Mouse (Mus musculus) liver, embryonic 14.5 days (tissue): ENCODE data around the gene Mtif2. TPM values are rescaled to one million over a fixed set of nuclear protein-coding genes. Genes with fewer than 3 reads are reported as not detected.

Experiments
- ATAC-seq: fragments of 200-750 bp; cut with Nextera tagmentation; 2 replicates; pipeline ENCODE4 v1.8.0; 2017; ENCODE audit warnings: moderate number of reproducible peaks, mild to moderate bottlenecking, moderate library complexity; ENCODE audit not compliant: insufficient read depth
- DNase-seq, 3 experiments: peaks; one replicate each; pipeline ENCODE4 v3.0.0-alpha.2; 2012 to 2013; ENCODE audit warnings: low read depth in 3 of 3, low spot score in 3 of 3
- H3K27ac ChIP-seq: fragments of 300-500 bp; sonication (generic); 2 replicates; pipeline ENCODE4 v1.5.1; 2014; ENCODE audit warnings: moderate library complexity, mild to moderate bottlenecking, control low read depth, inconsistent platforms
- H3K27me3 ChIP-seq: fragments of 300-500 bp; sonication (generic); 2 replicates; pipeline ENCODE4 v1.6.1; 2014; ENCODE audit warnings: mild to moderate bottlenecking, low read length, moderate library complexity; ENCODE audit not compliant: control insufficient read depth, insufficient read depth
- H3K36me3 ChIP-seq: fragments of 300-500 bp; sonication (generic); replicated peaks from 2 replicates; pipeline ENCODE4 v1.6.1; 2014; ENCODE audit warnings: low read depth; ENCODE audit not compliant: control insufficient read depth, insufficient read depth
- H3K4me1 ChIP-seq, 2 experiments: fragments of 200-500 bp in 1 of 2; fragments of 300-500 bp in 1 of 2; sonication (generic) in 1 of 2; replicated peaks; 2 replicates each; pipeline ENCODE4 v1.6.1; 2012 to 2014; ENCODE audit warnings: antibody characterized with exemption in 1 of 2, inconsistent platforms in 1 of 2, low read length in 1 of 2; ENCODE audit not compliant: control insufficient read depth in 2 of 2, insufficient read depth in 2 of 2
- H3K4me2 ChIP-seq: fragments of 300-500 bp; sonication (generic); 2 replicates; pipeline ENCODE4 v1.6.1; 2014; ENCODE audit warnings: low read depth, mild to moderate bottlenecking, control low read depth, moderate library complexity
- H3K4me3 ChIP-seq, 2 experiments: fragments of 200-500 bp in 1 of 2; fragments of 300-500 bp in 1 of 2; sonication (generic) in 1 of 2; 2 replicates each; pipeline ENCODE4 v1.5.1; 2012 to 2014; ENCODE audit warnings: low read depth in 2 of 2, low read length in 2 of 2, mild to moderate bottlenecking in 2 of 2, control low read depth in 1 of 2, inconsistent platforms in 1 of 2, moderate library complexity in 1 of 2; ENCODE audit not compliant: insufficient read depth in 1 of 2
- H3K9ac ChIP-seq: fragments of 300-500 bp; sonication (generic); replicated peaks from 2 replicates; pipeline ENCODE4 v1.6.1; 2014; ENCODE audit warnings: mild to moderate bottlenecking, control low read depth, moderate library complexity
- H3K9me3 ChIP-seq: fragments of 300-500 bp; sonication (generic); 2 replicates; pipeline ENCODE4 v1.6.1; 2016; ENCODE audit warnings: low read length, mixed read lengths; ENCODE audit not compliant: control insufficient read depth
- CTCF ChIP-seq: IDR thresholded peaks from 2 replicates; pipeline ENCODE4 v1.5.1; 2016; ENCODE audit warnings: antibody characterized with exemption, low read depth, control low read depth
- EP300 ChIP-seq: IDR thresholded peaks from 2 replicates; pipeline ENCODE4 v1.6.1; 2016; ENCODE audit warnings: antibody characterized with exemption, low read depth
- WGBS: fragments of 180-500 bp; shearing (Covaris S2); extraction: QIAGEN DNeasy Blood & Tissue Kit; methylation state at CpG from one replicate; pipeline ENCODE4 v1.1.7; 2014; ENCODE audit not compliant: insufficient replicate concordance; 5-methylcytosine and 5-hydroxymethylcytosine counted together
- polyA plus RNA-seq, 2 experiments: library from polyadenylated mRNA; depleted of rRNA in 1 of 2; stranded (reverse) in 1 of 2; unstranded in 1 of 2; fragments of >200 nt; fragmentation: Nextera tagmentation in 1 of 2; extraction: Ambion mirVana in 1 of 2; gene quantifications; 2 replicates each; pipeline versions ENCODE4 v1.2.1 to v1.2.3; 2012 to 2014

The Mtif2 gene
- polyA plus RNA-seq, 2 experiments = 12.6 to 15.3 TPM

DNA sequence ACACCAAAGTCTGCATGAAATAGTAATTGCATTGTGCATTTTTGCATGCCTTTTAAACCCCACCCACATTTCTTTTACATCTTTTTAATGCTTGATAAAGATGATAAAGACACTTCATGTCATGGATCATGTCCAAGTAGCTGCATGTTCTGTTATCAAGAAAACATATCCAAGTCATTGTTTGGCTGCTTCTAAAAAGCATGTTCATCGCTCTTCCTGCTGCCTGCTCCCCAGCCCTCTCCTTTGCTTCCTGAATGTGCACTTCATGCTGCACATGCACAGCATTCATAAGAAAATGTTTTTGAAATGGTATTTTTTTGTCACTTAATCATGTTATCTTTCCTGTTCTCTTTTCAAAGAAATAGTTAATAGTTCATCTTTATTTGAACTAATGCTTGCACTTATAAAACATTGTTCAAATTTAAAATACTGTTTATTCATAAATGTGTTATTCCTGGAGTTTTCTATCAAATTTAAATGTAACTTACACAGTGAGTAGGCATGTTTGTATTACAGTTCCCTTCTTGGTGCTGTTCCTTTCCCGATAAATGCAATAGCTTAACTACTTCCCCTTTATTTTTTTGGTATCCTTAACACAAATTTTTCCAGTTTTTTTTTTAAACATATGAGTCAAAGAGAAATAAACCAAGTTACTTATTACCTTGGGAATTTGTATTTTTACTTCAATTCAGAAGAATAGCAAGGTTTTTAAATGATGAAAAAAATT is 21.1 kb upstream of the Mtif2 start:
- H3K9me3 ChIP-seq = no peaks in the 10 kb centered on the region
- DNase-seq = no peak
- H3K9ac ChIP-seq = no peak overlapping the region
- H3K27ac ChIP-seq = peak overlapping the region; percentile 29
- H3K4me3 ChIP-seq = no peak overlapping the region
- peaks cover 13 to 18% of the 10 kb centered on the region in 2 experiments for H3K4me1 ChIP-seq
- H3K4me2 ChIP-seq = peak overlapping the region; percentile 35; the same call in 1 of the 2 replicates
- peak; percentile 63; the same call in 1 of the 2 replicates for ATAC-seq
- H3K27me3 ChIP-seq = no peaks in the 10 kb centered on the region
- H3K36me3 ChIP-seq = no peaks in the 10 kb centered on the region
- no peak for TF ChIP-seq CTCF
- no peak for TF ChIP-seq EP300
- WGBS = 25% methylated on average over 2 of the region's 2 CpGs

DNA sequence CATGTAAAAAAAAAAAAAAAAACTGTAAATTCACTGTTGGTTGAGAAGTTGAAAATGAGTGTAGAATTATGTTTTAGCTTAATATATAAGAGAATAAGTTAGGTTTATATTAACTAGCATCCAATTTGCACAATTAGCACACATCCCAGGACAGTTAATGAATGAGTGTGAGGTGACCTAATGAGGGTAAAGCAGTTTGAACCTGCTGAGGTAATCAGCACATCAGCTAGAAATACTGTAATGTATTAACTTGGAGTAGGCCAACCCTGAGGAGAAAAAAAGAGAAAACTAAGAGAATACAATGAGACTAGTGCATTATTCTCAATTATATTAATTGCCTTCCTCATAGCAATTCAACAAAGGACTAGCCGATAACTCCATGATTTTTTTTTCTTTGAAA is 16.8 kb upstream of the Mtif2 start:
- H3K4me2 ChIP-seq = no peak overlapping the region
- H3K9ac ChIP-seq = no peak overlapping the region
- no peaks in the 10 kb centered on the region for H3K27me3 ChIP-seq
- H3K9me3 ChIP-seq = no peaks in the 10 kb centered on the region
- 90% methylated on average over 1 of the region's 1 CpGs for WGBS
- DNase-seq = no peak
- H3K4me3 ChIP-seq = no peak overlapping the region
- H3K27ac ChIP-seq = no peak overlapping the region
- TF ChIP-seq CTCF (no peak), EP300 (no peak)
- no peak for ATAC-seq
- H3K4me1 ChIP-seq = peaks cover 10 to 13% of the 10 kb centered on the region in 2 experiments
- peaks cover 2% of the 10 kb centered on the region for H3K36me3 ChIP-seq

DNA sequence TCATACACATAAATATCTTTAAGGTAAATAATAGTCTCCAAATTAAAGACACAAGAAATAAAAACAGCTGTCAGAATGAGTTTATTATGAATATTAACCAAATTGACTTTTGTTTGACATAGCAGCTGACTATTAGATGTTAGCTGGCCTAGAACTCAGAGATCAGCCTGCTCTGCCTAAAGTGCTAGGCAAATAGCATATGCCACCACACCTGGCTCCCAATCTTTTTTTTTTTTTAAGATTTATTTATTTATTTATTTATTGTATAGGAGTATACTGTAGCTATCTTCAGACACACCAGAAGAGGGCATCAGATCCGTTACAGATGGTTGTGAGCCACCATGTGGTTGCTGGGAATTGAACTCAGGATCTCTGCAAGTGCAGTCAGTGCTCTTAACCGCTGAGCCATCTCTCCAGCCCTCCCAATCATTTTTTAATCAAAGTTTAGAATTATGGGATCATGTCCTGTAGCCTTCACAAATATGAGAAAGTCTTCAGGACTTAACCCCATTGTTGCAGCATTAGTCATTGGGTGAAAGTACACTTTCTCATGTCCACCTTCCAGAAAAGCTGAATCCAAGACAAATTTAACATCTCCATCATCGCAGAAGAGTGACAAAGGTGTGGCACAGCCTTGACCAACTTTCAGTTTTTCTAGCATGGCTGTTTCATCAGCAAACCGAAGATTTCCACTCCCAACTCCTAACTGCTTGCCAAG is 13.2 kb upstream of the Mtif2 start:
- WGBS = 78% methylated on average over 4 of the region's 4 CpGs
- no peak for ATAC-seq
- H3K27me3 ChIP-seq = no peaks in the 10 kb centered on the region
- no peak overlapping the region for H3K9ac ChIP-seq
- no peak for TF ChIP-seq CTCF
- H3K9me3 ChIP-seq = no peaks in the 10 kb centered on the region
- peaks cover 4 to 8% of the 10 kb centered on the region in 2 experiments for H3K4me1 ChIP-seq
- no peak overlapping the region for H3K4me3 ChIP-seq
- no peak overlapping the region for H3K27ac ChIP-seq
- DNase-seq = no peak
- H3K4me2 ChIP-seq = no peak overlapping the region; the same call in 1 of the 2 replicates
- H3K36me3 ChIP-seq = peaks cover 2% of the 10 kb centered on the region

DNA sequence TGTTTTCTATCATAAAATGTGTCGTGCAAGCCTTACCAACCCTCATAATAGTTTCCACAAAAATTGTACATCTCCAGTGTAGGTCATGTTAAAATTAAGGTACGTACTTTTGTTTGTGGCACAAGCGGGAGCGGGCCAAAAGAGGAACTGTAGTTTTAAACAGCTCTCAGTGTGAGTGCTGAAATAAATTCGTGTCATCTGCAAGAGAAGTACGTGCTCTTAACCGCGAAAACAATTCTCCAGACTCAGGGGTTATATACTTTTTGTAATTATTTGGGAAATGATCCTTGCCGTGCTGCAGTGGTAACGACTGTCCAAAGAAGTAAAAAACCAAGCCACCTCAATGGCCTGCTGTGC is 11.9 kb upstream of the Mtif2 start:
- DNase-seq (no peak), ATAC-seq (peak; percentile 9; the same call in 1 of the 2 replicates)
- peak overlapping the region; percentile 76 for H3K27ac ChIP-seq
- WGBS = 6% methylated on average over 10 of the region's 10 CpGs
- peak overlapping the region; percentile 86 for H3K9ac ChIP-seq
- no peak for TF ChIP-seq CTCF
- no peak for TF ChIP-seq EP300
- peaks cover 2% of the 10 kb centered on the region for H3K36me3 ChIP-seq
- peak overlapping the region; percentile 84 for H3K4me2 ChIP-seq
- peaks cover 4 to 8% of the 10 kb centered on the region in 2 experiments for H3K4me1 ChIP-seq
- H3K4me3 ChIP-seq = peak overlapping the region; percentile 81 to 84
- no peaks in the 10 kb centered on the region for H3K9me3 ChIP-seq
- no peaks in the 10 kb centered on the region for H3K27me3 ChIP-seq
